Mouse (Mus musculus): ENCODE data around the gene Tnfsf12. TPM values are rescaled to one million over a fixed set of nuclear protein-coding genes. Genes with fewer than 3 reads are reported as not detected.
A peak's percentile ranks its signal among the peaks of the same experiment; 100 is the strongest.
"Not testable (repeated sequence)": the region's sequence is repeated elsewhere in the genome, so short reads cannot be mapped to it uniquely, and the experiment has no call there.

Tnfsf12 gene
- 10 to 100 TPM; 14.5 to 16.4 TPM for total RNA-seq (2021)

- intact Hi-C loops (cut with DNase I) = loop anchor here (5.0 kb wide), 1 partner anchor 102 kb away; the partner anchor contains the start of gene Chrnb1
- peak; percentile 85 for DNase-seq (ENCODE audit: low spot score)
Measured at GRCm38 (mm10) chr11:69695361-69696181, at the start of gene Tnfsf12, which contains the start of gene Tnfsfm13. Gene Tnfsf12 (minus strand): TSS chr11:69695849. Gene Tnfsfm13 (minus strand): TSS chr11:69696098.

- DNase-seq (ENCODE audit: low spot score); intact Hi-C loops (cut with DNase I): not testable (repeated sequence)
Measured at GRCm38 (mm10) chr11:69731408-69731807, 35.8 kb upstream of the Tnfsf12 start.

- DNase-seq (ENCODE audit: low spot score) = no peak
- intact Hi-C loops (cut with DNase I) = loop anchor here (2.0 kb wide), 1 partner anchor 148 kb away; no protein-coding TSS in a partner anchor
Measured at GRCm38 (mm10) chr11:69729063-69729462, 33.4 kb upstream of the Tnfsf12 start.

- intact Hi-C loops (cut with DNase I) = no loop called here
- no peak for DNase-seq (ENCODE audit: low spot score)
Measured at GRCm38 (mm10) chr11:69725951-69726350, 30.3 kb upstream of the Tnfsf12 start.

GRCm38 (mm10) chr11:69723074-69723473 is 27.4 kb upstream of the Tnfsf12 start:
- DNase-seq (ENCODE audit: low spot score) = no peak
- intact Hi-C loops (cut with DNase I) = no loop called here

- DNase-seq (ENCODE audit: low spot score) = no peak
- intact Hi-C loops (cut with DNase I) = no loop called here
Measured at GRCm38 (mm10) chr11:69720852-69721251, 25.2 kb upstream of the Tnfsf12 start.

GRCm38 (mm10) chr11:69719423-69719822 is 23.8 kb upstream of the Tnfsf12 start:
- no peak for DNase-seq (ENCODE audit: low spot score)
- intact Hi-C loops (cut with DNase I) = no loop called here

- no peak for DNase-seq (ENCODE audit: low spot score)
- intact Hi-C loops (cut with DNase I) = no loop called here
Measured at GRCm38 (mm10) chr11:69718661-69719060, 23.0 kb upstream of the Tnfsf12 start.

GRCm38 (mm10) chr11:69716953-69717352 is 21.3 kb upstream of the Tnfsf12 start:
- intact Hi-C loops (cut with DNase I) = loop anchor here (2.0 kb wide), 1 partner anchor 34 kb away; the partner anchor contains the start of gene Senp3
- DNase-seq (ENCODE audit: low spot score) = no peak

GRCm38 (mm10) chr11:69715929-69716328 is 20.3 kb upstream of the Tnfsf12 start:
- no peak for DNase-seq (ENCODE audit: low spot score)
- intact Hi-C loops (cut with DNase I) = loop anchor here (2.0 kb wide), 1 partner anchor 33 kb away; the partner anchor contains the start of gene Senp3

- intact Hi-C loops (cut with DNase I) = no loop called here
- DNase-seq (ENCODE audit: low spot score) = no peak
Measured at GRCm38 (mm10) chr11:69715482-69715881, 19.8 kb upstream of the Tnfsf12 start.

- intact Hi-C loops (cut with DNase I) = no loop called here
- no peak for DNase-seq (ENCODE audit: low spot score)
Measured at GRCm38 (mm10) chr11:69714636-69715329, 19.1 kb upstream of the Tnfsf12 start.

GRCm38 (mm10) chr11:69712954-69713672 is 17.5 kb upstream of the Tnfsf12 start:
- intact Hi-C loops (cut with DNase I) = no loop called here
- no peak for DNase-seq (ENCODE audit: low spot score)

- intact Hi-C loops (cut with DNase I) = no loop called here
- DNase-seq (ENCODE audit: low spot score) = no peak
Measured at GRCm38 (mm10) chr11:69711082-69711481, 15.4 kb upstream of the Tnfsf12 start.

GRCm38 (mm10) chr11:69710470-69710869 is 14.8 kb upstream of the Tnfsf12 start:
- no peak for DNase-seq (ENCODE audit: low spot score)
- intact Hi-C loops (cut with DNase I) = no loop called here

GRCm38 (mm10) chr11:69709554-69710446 is 14.2 kb upstream of the Tnfsf12 start:
- no peak for DNase-seq (ENCODE audit: low spot score)
- intact Hi-C loops (cut with DNase I) = no loop called here

GRCm38 (mm10) chr11:69708614-69709265 is 13.1 kb upstream of the Tnfsf12 start:
- intact Hi-C loops (cut with DNase I) = no loop called here

GRCm38 (mm10) chr11:69707873-69708381 is 12.3 kb upstream of the Tnfsf12 start:
- DNase-seq (ENCODE audit: low spot score) = no peak
- intact Hi-C loops (cut with DNase I) = no loop called here

More at GRCm38 (mm10) chr11:69708614-69709265, 13.1 kb upstream of the Tnfsf12 start:
- no peak for DNase-seq (ENCODE audit: low spot score)

Measured in heart, postnatal 25 days (tissue).